Mouse (Mus musculus): ENCODE measurements around the gene Got1. TPM values are rescaled to one million over a fixed set of nuclear protein-coding genes. Genes with fewer than 3 reads are reported as not detected.
A peak's percentile ranks its signal among the peaks of the same experiment; 100 is the strongest.

Got1 gene
- polyA plus RNA-seq, 1 experiment, result 21.7 TPM

DNA sequence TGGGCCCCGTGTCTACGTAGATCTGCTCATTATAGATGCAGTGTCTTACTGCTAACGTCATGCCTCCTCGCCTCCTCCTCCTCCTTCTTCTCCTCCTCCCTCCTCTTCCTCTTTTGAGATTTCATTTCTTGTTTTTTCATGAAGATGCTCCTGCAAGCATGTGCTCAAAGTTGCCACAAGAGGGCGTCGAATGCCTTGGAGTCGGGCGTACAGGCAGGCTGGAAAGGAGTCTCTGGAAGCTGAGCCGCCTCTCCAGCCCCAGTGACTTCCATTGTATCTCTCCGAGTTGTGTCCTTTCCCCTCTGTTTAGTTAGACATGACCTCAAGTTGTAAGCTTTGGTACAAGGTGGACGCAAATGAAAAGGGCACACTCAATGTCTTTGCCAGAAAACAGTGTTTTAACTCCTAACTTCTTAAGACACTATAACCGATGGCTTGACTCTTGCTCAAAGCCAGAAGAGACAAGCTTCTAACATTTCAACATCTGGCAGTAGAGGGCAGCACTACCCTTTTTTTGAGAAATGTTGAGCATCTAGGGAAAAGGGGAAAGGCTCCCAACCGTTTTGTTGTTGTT, 5.9 kb upstream of the Got1 start:
- Histone ChIP-seq H3K27ac (replicated peaks; ENCODE audit: low read depth, low read length) (no peak overlapping the region), H3K4me3 (ENCODE audit: insufficient read depth, low read depth, low read length) (peak overlapping the region; percentile 37), H3K4me1 (ENCODE audit: control insufficient read depth, insufficient read depth, insufficient read length, low read length) (no peaks in the 10 kb centered on the region)

DNA sequence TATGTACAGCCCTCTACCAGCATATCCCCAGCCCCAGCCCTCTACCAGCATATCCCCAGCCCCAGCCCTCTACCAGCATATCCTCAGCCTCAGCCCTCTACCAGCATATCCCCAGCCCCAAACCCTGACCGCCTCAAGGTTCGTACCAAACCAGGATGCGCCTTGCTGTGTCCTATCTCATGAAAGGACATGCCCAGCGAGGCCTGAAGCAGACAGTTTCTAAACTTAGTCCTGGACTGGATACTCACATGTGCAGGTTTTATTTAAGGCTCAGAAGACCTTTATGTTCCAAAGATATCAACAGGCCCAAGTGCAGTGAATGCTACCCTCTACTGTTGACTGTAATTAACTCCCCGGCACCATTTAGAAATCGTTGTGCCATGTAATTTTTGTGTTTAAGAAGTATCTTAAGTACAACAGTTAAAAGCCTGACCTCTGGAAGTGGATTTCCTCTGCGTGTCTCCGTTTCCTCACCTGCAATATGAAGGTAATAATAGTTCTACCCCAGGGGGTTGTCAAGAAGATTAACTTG, 3.7 kb upstream of the Got1 start:
- Histone ChIP-seq H3K4me1 (ENCODE audit: control insufficient read depth, insufficient read depth, insufficient read length, low read length) (no peaks in the 10 kb centered on the region), H3K27ac (replicated peaks; ENCODE audit: low read depth, low read length) (no peak overlapping the region), H3K4me3 (ENCODE audit: insufficient read depth, low read depth, low read length) (no peak overlapping the region)

DNA sequence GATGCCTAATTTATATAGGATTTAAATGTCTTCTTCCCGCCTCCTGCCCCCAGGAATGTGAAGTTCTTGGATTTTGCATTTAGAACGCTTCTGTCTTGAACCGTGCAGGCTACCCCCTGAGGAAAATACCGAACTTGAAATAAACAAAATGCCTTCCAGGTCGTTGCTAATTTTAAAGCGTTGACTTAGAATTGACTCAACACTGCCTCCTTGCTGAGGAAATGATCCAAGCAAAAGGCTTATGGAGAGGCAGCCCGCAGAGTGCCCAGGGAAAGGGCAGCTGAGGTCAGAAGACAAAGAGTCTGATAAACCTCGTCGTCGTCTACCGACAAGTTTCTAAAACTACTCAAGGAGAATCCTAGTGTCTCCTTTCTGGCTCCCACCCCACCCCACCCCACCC, 2.7 kb upstream of the Got1 start:
- no peak overlapping the region for H3K4me3 ChIP-seq (ENCODE audit: insufficient read depth, low read depth, low read length)
- no peak overlapping the region for H3K27ac ChIP-seq (replicated peaks; ENCODE audit: low read depth, low read length)
- no peaks in the 10 kb centered on the region for H3K4me1 ChIP-seq (ENCODE audit: control insufficient read depth, insufficient read depth, insufficient read length, low read length)

DNA sequence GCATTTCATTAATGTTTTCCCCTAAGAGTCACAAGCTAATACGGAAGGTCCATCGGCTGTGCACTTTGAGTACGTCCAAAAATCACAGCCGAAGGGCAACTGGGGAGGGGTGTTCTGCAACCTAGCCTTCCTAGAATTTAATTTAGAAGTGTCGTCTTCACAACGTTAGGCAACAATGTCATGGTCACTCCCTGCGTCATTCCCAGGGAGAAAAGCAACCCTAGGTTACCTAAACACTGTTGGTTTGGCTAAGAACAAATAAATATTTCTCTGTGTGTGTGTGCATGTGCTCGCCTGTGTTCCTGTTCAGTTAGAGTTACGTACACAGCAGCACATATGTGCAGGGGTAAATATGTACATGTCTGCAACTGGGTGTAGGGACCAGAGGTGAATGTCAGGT, 1.6 kb upstream of the Got1 start:
- H3K4me3 ChIP-seq (ENCODE audit: insufficient read depth, low read depth, low read length), result no peak overlapping the region
- H3K4me1 ChIP-seq (ENCODE audit: control insufficient read depth, insufficient read depth, insufficient read length, low read length), result no peaks in the 10 kb centered on the region
- H3K27ac ChIP-seq (replicated peaks; ENCODE audit: low read depth, low read length), result no peak overlapping the region

DNA sequence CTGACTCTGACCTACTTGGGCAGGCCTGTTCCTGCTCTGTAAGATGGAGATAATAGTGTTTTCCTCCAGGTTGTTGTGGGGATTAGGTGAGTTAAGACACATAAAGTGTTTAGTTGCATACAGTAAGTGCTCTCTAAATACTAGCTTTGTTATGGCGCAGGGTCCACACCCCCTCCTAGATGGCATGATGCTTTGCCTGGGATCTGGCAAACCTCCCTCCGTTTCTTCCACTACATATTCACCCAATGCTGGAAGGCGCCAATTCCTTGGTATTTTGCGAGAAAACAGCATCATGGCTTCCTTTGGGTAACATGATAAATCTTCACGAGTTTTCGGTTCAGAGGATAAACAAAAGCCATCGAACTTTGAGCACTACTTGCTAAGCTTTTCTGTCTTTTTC, 1.2 kb upstream of the Got1 start:
- Histone ChIP-seq H3K4me3 (ENCODE audit: insufficient read depth, low read depth, low read length) (no peak overlapping the region), H3K27ac (replicated peaks; ENCODE audit: low read depth, low read length) (no peak overlapping the region), H3K4me1 (ENCODE audit: control insufficient read depth, insufficient read depth, insufficient read length, low read length) (peaks cover 3% of the 10 kb centered on the region; the same call in 1 of the 2 replicates)

DNA sequence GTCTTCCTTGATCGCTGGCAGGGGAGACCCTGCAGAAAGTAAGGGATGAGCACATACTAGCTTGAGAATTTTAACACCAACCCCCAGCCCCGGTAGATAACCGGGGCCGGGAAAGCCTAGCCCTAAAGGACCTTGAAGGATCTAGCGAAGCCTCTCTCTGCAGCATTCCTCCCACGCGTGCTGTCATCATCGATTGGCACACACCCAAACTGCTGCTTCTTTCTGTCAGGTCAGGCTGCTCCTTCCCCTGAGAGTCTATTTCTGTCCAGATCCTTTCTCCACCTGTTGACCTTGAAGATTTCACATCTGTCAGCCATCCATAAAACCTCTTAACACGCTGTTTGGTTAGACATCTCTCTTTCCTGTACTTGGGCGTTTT, 688 bp upstream of the Got1 start:
- H3K27ac ChIP-seq (replicated peaks; ENCODE audit: low read depth, low read length), result peak overlapping the region; percentile 64
- H3K4me3 ChIP-seq (ENCODE audit: insufficient read depth, low read depth, low read length), result peak overlapping the region; percentile 81

DNA sequence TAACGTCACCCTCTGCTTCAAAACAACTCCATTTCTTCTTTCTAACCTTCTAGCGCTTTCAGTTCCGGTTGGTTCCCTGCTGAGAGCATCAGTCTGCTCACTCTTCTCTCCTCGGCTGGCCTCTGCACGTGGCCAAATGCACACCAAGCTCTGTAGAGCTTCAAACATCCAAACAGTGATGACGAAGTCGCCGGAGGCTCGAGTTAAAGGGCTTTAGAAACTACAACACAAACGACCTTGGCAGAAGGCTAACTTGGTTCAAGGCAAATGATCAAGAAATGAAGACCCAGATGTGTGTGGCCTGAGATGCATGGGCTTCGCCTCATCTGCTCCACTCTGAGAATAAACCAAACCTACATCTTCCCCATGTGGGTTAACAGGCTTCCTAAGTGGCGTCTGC, 854 bp downstream of the Got1 start:
- Histone ChIP-seq H3K27ac (replicated peaks; ENCODE audit: low read depth, low read length) (peak overlapping the region; percentile 10), H3K4me3 (ENCODE audit: insufficient read depth, low read depth, low read length) (peak overlapping the region; percentile 81), H3K4me1 (ENCODE audit: control insufficient read depth, insufficient read depth, insufficient read length, low read length) (peaks cover 3% of the 10 kb centered on the region; the same call in 1 of the 2 replicates)

More for the DNA sequence above, 688 bp upstream of the Got1 start:
- peaks cover 3% of the 10 kb centered on the region; the same call in 1 of the 2 replicates for H3K4me1 ChIP-seq (ENCODE audit: control insufficient read depth, insufficient read depth, insufficient read length, low read length)

DNA sequence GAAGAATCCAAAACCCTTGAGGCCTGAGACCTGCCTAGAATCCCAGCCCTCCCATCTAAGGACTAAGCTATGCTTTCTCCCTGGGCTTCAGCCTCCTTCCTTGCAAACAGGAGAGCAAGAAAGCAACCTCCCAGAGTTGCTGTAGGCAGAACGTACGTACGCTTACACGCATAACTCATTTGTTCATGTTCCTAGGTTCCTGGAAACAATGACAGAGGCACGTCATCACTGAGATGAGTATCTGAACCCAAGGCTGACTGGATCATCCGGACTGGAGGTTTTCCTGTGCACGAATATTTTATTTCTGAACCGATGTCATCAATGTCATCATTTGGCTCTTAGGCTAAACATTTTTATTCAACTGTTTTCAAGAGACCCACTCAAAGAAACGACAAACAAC, 2.4 kb downstream of the Got1 start:
- peaks cover 3% of the 10 kb centered on the region; the same call in 1 of the 2 replicates for H3K4me1 ChIP-seq (ENCODE audit: control insufficient read depth, insufficient read depth, insufficient read length, low read length)
- H3K4me3 ChIP-seq (ENCODE audit: insufficient read depth, low read depth, low read length), result no peak overlapping the region
- H3K27ac ChIP-seq (replicated peaks; ENCODE audit: low read depth, low read length), result no peak overlapping the region

DNA sequence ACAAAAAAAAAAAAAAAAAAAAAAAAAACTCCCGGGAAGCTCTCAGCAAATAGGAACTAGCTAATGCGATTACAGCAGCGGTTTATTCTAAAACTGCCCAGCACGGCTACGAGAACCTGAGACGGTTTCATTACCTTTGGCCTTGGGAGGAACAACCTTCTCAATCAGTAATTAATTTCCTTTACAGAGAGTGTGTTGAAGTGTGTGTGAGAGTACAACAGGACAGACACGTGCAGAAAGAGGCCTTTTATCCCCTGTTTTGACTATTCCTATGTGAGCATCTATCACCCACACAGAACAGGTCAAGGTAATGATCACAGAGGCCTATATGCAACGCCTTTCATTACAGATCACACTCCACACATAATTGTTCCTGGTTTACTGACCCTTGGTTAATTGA, 3.0 kb downstream of the Got1 start:
- Histone ChIP-seq H3K27ac (replicated peaks; ENCODE audit: low read depth, low read length) (no peak overlapping the region), H3K4me1 (ENCODE audit: control insufficient read depth, insufficient read depth, insufficient read length, low read length) (peaks cover 3% of the 10 kb centered on the region; the same call in 1 of the 2 replicates), H3K4me3 (ENCODE audit: insufficient read depth, low read depth, low read length) (no peak overlapping the region)

DNA sequence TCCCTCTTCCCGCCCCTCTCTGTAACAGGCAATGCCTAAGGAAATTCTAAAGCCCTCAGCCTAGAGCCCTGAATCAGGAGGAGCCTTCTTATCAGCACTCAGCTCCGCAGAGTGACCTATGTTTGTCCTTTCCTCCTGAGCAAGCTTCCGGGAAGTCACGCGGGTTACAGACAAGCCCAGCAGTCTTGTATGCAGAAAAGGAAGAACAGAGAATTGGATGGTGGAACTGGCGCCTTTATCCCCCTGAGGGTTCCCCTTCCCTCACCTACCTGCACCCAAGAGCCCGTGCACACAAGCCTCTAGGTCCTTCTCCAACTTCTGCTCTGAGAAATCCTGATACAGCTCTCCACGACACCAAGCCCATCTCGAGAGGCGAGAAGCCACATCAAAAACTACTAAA, 4.0 kb downstream of the Got1 start:
- H3K27ac ChIP-seq (replicated peaks; ENCODE audit: low read depth, low read length), result peak overlapping the region; percentile 33; the same call in 1 of the 2 replicates

DNA sequence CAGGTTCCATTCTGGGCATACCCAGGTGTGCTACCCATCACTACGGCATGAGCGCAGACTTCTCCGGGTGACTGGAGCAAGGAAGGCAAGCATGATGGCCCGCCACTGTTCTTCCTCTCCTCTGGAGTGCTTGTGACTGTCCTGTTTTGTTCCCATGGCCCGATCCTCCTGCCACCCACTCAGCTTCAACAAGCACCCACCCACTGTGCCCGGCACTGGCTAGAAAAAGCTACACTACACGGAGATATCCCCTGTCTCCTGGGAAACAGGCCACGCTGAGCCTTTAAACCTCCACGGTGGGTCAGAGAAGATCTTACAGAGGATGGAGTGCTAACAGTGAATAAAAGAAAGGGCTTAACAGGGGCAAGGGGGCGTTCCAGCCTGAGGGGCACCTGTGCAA, 5.2 kb downstream of the Got1 start:
- H3K4me1 ChIP-seq (ENCODE audit: control insufficient read depth, insufficient read depth, insufficient read length, low read length), result peaks cover 3% of the 10 kb centered on the region; the same call in 1 of the 2 replicates
- no peak overlapping the region for H3K27ac ChIP-seq (replicated peaks; ENCODE audit: low read depth, low read length)
- no peak overlapping the region for H3K4me3 ChIP-seq (ENCODE audit: insufficient read depth, low read depth, low read length)

More for the DNA sequence above, 4.0 kb downstream of the Got1 start:
- peaks cover 3% of the 10 kb centered on the region; the same call in 1 of the 2 replicates for H3K4me1 ChIP-seq (ENCODE audit: control insufficient read depth, insufficient read depth, insufficient read length, low read length)
- H3K4me3 ChIP-seq (ENCODE audit: insufficient read depth, low read depth, low read length), result peak overlapping the region; percentile 10; the same call in 1 of the 2 replicates

DNA sequence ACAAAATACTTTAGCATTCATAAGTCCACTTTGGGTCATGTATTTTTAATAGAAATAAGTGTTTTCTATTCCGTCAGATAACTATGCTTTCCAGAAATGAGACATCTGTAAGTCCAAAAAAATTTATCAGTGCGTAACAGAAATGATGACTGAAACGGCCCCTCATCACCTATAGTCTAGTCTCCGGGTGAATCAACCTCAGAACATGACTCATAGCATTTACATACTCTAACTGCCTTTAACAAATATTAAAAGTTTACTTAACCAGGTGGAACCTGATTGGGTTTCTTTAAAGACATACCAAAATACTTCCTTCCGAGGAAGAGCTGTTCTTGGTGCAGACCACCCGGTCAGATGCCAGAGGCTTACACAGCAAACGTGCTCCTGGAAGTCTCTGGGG, 6.1 kb downstream of the Got1 start:
- Histone ChIP-seq H3K4me1 (ENCODE audit: control insufficient read depth, insufficient read depth, insufficient read length, low read length) (peaks cover 3% of the 10 kb centered on the region; the same call in 1 of the 2 replicates), H3K27ac (replicated peaks; ENCODE audit: low read depth, low read length) (no peak overlapping the region)

DNA sequence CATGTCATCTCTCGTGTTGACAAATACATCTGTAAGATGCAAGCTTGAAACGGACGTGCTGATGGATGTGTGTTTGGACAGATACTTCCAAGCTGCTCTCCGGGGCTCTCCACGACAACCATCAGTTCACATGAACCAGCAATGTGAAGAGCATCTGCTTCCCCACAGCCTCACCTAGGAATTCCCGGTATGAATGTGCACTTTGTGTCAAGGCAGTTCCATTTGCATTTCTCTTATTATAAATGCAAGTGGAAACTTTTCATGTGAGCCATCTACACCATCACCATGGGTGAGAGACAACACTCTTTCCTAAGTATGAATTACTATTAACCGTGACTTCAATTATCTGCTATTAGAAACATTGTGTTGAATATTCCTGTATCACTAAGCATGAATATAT, 6.6 kb downstream of the Got1 start:
- Histone ChIP-seq H3K4me1 (ENCODE audit: control insufficient read depth, insufficient read depth, insufficient read length, low read length) (peaks cover 3% of the 10 kb centered on the region; the same call in 1 of the 2 replicates), H3K27ac (replicated peaks; ENCODE audit: low read depth, low read length) (no peak overlapping the region), H3K4me3 (ENCODE audit: insufficient read depth, low read depth, low read length) (no peak overlapping the region)

More for the DNA sequence above, 6.1 kb downstream of the Got1 start:
- no peak overlapping the region for H3K4me3 ChIP-seq (ENCODE audit: insufficient read depth, low read depth, low read length)

DNA sequence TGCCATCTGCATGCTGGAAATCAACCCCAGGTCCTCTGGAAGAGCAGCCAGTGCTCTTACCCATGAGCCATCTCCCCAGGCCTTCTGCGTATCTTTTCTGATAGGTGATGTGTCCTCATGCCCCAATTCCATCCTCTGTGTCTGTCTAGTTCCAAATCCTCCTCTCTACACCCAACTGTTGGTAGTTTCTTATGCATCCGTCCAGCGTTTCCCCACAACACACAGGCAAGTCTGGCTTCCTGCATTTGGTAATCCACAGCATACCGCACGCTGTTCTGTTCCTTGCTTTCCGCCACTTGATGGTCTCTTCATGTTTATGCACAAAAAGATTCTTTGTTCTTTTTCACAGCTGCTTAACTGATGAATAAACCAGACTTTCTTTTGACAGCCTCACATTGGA, 7.1 kb downstream of the Got1 start:
- no peak overlapping the region for H3K4me3 ChIP-seq (ENCODE audit: insufficient read depth, low read depth, low read length)
- H3K4me1 ChIP-seq (ENCODE audit: control insufficient read depth, insufficient read depth, insufficient read length, low read length), result peaks cover 3% of the 10 kb centered on the region; the same call in 1 of the 2 replicates
- H3K27ac ChIP-seq (replicated peaks; ENCODE audit: low read depth, low read length), result no peak overlapping the region

DNA sequence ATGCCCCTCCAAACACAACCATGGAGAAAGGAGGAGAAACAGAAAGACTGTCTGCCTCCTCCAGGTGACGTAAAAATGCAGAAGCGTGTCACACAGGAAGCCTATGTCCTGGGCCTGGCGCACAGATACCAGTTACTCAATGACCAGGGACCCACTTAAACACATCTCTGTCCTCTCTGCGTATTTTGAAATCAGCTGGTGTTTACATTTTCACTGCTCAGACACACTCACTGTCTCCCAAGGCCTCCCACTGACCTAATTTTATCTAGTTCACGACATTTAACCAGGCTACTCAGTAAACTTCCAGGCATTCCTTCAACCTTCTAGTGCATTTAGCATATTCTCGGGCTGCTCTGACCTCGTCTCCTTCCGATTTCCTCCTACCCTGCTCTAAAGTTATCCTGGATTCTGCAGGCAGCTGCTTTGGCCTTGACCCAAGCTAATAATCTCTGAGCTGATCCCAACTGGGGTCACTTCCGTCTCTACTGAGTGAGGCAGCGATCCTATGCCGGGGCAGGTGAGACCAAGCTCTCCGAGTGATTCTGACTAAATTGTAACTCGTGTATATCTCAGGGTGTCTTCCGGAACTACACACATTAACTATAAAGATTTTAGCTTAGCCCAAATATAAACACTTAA, 7.9 kb downstream of the Got1 start:
- H3K4me3 ChIP-seq (ENCODE audit: insufficient read depth, low read depth, low read length), result no peak overlapping the region
- H3K4me1 ChIP-seq (ENCODE audit: control insufficient read depth, insufficient read depth, insufficient read length, low read length), result peaks cover 3% of the 10 kb centered on the region; the same call in 1 of the 2 replicates
- H3K27ac ChIP-seq (replicated peaks; ENCODE audit: low read depth, low read length), result no peak overlapping the region
